Mouse (Mus musculus) lung, postnatal 0 days (tissue): Measurements from ENCODE around the gene Eepd1.

Source experiments
- CTCF ChIP-seq: IDR thresholded peaks from 2 replicates; pipeline ENCODE4 v1.5.1; 2016; ENCODE audit warnings: antibody characterized with exemption, mild to moderate bottlenecking
- EP300 ChIP-seq: IDR thresholded peaks from 2 replicates; pipeline ENCODE4 v1.6.1; 2016; ENCODE audit warnings: antibody characterized with exemption, mild to moderate bottlenecking, control low read depth

GRCm38 (mm10) chr9:25520826-25521225, 39.5 kb downstream of the Eepd1 start:
- TF ChIP-seq CTCF (no peak), EP300 (no peak)
